Mouse (Mus musculus) lung, postnatal 0 days (tissue): ENCODE measurements around the gene Klrb1. TPM values are rescaled to one million over a fixed set of nuclear protein-coding genes. Genes with fewer than 3 reads are reported as not detected.
"Not testable (repeated sequence)": the region's sequence is repeated elsewhere in the genome, so short reads cannot be mapped to it uniquely, and the experiment has no call there.

Experiments used
- ATAC-seq: fragments of 200-750 bp; cut with Nextera tagmentation; 2 replicates; pipeline ENCODE4 v1.8.0; 2017; ENCODE audit warnings: moderate library complexity
- DNase-seq: peaks from one replicate; pipeline ENCODE4 v3.0.0-alpha.2; 2016; ENCODE audit warnings: low spot score
- H3K27ac ChIP-seq: fragments of 300-500 bp; sonication (generic); 2 replicates; pipeline ENCODE4 v1.5.1; 2014; ENCODE audit warnings: antibody characterized with exemption, mild to moderate bottlenecking, low read length, mixed read lengths
- H3K27me3 ChIP-seq: fragments of 300-500 bp; sonication (generic); replicated peaks from 2 replicates; pipeline ENCODE4 v1.6.1; 2014; ENCODE audit warnings: low read length, mixed read lengths; ENCODE audit not compliant: insufficient read depth
- H3K36me3 ChIP-seq: fragments of 300-500 bp; sonication (generic); 2 replicates; pipeline ENCODE4 v1.6.1; 2014; ENCODE audit warnings: low read length, mixed read lengths; ENCODE audit not compliant: insufficient read depth
- H3K4me1 ChIP-seq: fragments of 300-500 bp; sonication (generic); 2 replicates; pipeline ENCODE4 v1.6.1; 2014; ENCODE audit warnings: antibody characterized with exemption, low read depth, low read length, mixed read lengths; ENCODE audit not compliant: insufficient read depth
- H3K4me2 ChIP-seq: fragments of 300-500 bp; sonication (generic); replicated peaks from 2 replicates; pipeline ENCODE4 v1.6.1; 2014; ENCODE audit warnings: low read depth, mild to moderate bottlenecking, low read length, moderate library complexity, mixed read lengths
- H3K4me3 ChIP-seq: fragments of 300-500 bp; sonication (generic); 2 replicates; pipeline ENCODE4 v1.5.1; 2014; ENCODE audit warnings: low read depth, low read length
- H3K9ac ChIP-seq: fragments of 300-500 bp; sonication (generic); replicated peaks from 2 replicates; pipeline ENCODE4 v1.6.1; 2014; ENCODE audit warnings: low read depth, mild to moderate bottlenecking
- H3K9me3 ChIP-seq: fragments of 300-500 bp; sonication (generic); 2 replicates; pipeline ENCODE4 v1.6.1; 2016; ENCODE audit warnings: low read length, mixed read lengths
- CTCF ChIP-seq: IDR thresholded peaks from 2 replicates; pipeline ENCODE4 v1.5.1; 2016; ENCODE audit warnings: antibody characterized with exemption, mild to moderate bottlenecking
- EP300 ChIP-seq: IDR thresholded peaks from 2 replicates; pipeline ENCODE4 v1.6.1; 2016; ENCODE audit warnings: antibody characterized with exemption, mild to moderate bottlenecking, control low read depth
- WGBS: fragments of 180-500 bp; shearing (Covaris S2); extraction: QIAGEN DNeasy Blood & Tissue Kit; methylation state at CpG from one replicate; pipeline ENCODE4 v1.1.7; 2014; 5-methylcytosine and 5-hydroxymethylcytosine counted together
- polyA plus RNA-seq: library from polyadenylated mRNA; unstranded; fragments of >200 nt; fragmentation: Nextera tagmentation; extraction: Ambion mirVana; gene quantifications from 2 replicates; pipeline ENCODE4 v1.2.1, GENCODE M21; 2015

The Klrb1 gene
- polyA plus RNA-seq, 1 experiment from 2014 or later = not detected

DNA sequence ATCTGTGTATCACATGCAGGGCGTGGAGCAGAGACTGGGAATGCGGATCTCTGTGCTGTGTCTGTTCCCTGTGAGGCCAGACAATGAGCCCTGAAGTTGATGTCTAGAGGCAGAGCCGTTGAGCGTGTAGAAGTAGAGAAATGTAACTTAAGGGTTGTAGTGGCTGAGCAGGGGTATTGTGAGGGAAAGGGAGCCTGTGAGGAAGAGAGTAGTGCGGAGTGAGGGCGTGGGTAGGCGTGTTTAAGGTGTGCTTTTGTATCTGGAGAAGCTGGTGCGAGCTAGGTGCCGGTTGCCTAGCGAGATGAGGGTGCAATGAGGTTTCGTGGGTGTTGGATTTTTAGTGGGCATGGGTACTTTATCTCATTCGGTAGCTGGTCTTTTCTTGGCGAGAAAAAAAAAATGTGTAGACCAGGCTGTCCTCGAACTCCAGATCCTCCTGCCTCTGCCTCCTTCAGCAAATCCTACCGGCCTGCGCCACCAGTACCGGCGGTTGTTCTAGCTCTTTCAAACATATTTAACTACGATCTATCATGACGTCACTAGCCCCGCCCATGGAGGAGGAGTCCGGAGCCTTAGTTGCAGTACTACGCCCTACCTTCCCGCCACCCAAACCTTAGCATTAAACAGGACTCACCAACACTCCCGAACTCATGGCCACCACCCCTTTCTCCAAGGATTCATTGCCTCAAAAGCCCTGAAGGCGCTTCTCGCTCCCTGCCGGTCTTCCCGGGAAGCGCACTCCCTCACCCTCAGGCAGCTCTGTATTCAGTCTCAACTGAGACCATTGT is 41.1 kb upstream of the Klrb1 start:
- peak; percentile 100 for DNase-seq

DNA sequence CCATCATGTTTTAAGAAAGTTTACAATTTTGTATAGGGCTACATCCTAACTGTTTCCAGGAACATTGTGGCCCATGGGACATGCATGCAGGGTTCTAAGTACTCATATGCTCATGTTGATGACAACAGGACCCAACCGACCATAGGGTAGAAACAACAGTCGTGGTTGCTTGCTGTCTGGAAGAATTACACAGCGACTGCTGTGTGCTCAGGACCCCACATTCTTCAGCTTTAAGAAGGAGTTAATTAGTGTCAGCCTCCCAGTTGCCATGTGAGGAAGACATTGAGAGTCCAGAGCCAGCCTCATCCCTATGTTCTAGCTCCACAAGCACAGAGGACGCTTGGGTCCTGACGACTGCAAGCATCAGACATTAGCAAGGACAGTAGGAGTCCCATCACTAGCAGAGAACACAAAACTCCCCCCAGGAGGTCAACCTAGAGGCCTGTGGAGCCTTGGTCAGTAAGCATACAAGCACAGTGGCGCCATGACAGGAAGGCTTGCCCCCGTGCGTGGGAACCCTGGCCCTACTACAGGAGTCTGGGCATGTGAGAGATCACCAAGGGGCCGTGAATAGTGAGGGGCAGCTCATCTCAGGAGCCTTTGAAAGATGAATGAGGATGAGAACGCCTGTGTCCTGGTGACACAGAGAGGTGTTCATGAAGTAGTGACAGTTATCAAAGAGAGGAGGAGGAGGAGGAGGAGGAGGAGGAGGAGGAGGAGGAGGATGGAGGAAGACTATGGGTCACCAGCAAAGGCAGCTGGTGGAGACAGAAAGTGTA is 40.2 kb upstream of the Klrb1 start:
- H3K27me3 ChIP-seq, H3K9me3 ChIP-seq, H3K4me1 ChIP-seq, H3K9ac ChIP-seq, H3K36me3 ChIP-seq, ATAC-seq, DNase-seq, H3K27ac ChIP-seq: not testable (repeated sequence)
- WGBS = 68% methylated on average over 10 of the region's 10 CpGs
- Histone ChIP-seq H3K4me3 (peak overlapping the region; percentile 33; the same call in 1 of the 2 replicates), H3K4me2 (peak overlapping the region; percentile 69; the same call in 1 of the 2 replicates)

More for the DNA sequence above, 41.1 kb upstream of the Klrb1 start:
- Histone ChIP-seq H3K4me3 (peak overlapping the region; percentile 33), H3K9me3 (no peaks in the 10 kb centered on the region), H3K9ac (no peak overlapping the region; the same call in 1 of the 2 replicates), H3K27ac (peak overlapping the region; percentile 52; the same call in 1 of the 2 replicates), H3K4me2 (peak overlapping the region; percentile 69), H3K4me1 (0 out of 2 replicates have a peak, but pooled peaks cover 3% of the 10 kb centered on the region), H3K36me3 (no peaks in the 10 kb centered on the region), H3K27me3 (no peaks in the 10 kb centered on the region)
- WGBS = 4% methylated on average over 30 of the region's 30 CpGs
- ATAC-seq = peak; percentile 95
- TF ChIP-seq CTCF = peak; percentile 89
- TF ChIP-seq EP300 = peak; percentile 75

DNA sequence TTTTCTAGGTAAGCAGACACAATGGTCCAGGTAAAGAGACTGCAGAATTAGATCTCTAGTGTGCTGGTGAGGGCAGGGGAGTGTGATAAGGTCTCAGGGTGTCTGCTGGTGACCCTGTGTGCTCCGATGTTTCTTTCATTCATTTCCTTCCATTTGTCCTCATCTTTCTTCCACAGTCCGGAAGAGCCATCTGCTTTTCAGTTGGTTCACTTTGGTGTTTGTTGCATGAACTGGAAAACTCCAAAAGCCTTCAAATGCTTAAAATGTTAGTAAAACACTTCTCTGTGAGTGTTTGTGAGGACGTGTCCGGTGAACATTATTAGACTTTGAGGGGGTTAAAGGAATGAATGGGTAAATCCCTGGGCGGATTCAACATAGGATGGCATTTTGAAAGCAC is 38.3 kb upstream of the Klrb1 start:
- H3K4me2 ChIP-seq = peak overlapping the region; percentile 35; the same call in 1 of the 2 replicates
- H3K36me3 ChIP-seq = no peaks in the 10 kb centered on the region
- H3K9ac ChIP-seq = peak overlapping the region; percentile 64; the same call in 1 of the 2 replicates
- DNase-seq = peak; percentile 26
- no peak for TF ChIP-seq CTCF
- no peak for TF ChIP-seq EP300
- H3K4me1 ChIP-seq = 0 out of 2 replicates have a peak, but pooled peaks cover 3% of the 10 kb centered on the region
- no peaks in the 10 kb centered on the region for H3K27me3 ChIP-seq
- WGBS = 32% methylated on average over 5 of the region's 5 CpGs
- no peak overlapping the region for H3K27ac ChIP-seq
- no peaks in the 10 kb centered on the region for H3K9me3 ChIP-seq
- ATAC-seq = no peak
- peak overlapping the region; percentile 66 for H3K4me3 ChIP-seq

DNA sequence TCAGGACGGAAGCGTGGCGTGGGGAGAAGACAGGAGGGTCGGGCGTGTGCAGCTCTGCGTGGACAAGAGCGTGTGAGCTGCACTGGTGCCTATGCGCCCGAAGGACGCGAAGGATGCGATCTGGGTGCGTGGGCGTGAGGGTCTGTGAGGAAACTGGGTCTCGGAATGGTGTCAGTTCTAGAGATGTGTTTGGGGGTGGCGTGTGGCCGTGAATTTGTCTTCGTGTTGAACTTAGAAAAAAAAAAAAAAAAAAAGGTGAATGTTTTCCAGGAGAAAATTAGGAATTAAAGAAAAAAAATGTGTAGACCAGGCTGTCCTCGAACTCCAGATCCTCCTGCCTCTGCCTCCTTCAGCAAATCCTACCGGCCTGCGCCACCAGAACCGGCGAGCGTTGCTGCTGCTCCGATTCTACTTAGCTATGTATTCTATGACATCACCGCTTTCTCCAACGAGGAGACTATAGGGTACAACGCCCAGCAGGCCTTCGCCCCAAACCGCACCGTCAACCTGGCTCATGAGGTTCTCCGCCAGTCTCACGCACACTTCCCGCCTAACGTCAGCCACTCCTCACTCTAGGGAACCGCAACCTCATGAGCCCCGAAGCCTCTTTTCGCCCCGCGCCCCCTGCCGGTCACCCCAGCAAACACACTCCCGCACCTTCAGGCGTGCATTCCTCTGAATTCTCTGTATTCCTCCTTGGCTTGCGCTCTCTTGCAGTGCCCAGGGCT is 37.7 kb upstream of the Klrb1 start:
- peak; percentile 79 for DNase-seq
- not testable (repeated sequence) for H3K36me3 ChIP-seq, H3K4me1 ChIP-seq, H3K9me3 ChIP-seq, H3K27me3 ChIP-seq
- ATAC-seq = peak; percentile 67
- Histone ChIP-seq H3K27ac (peak overlapping the region; percentile 86), H3K4me3 (peak overlapping the region; percentile 66), H3K9ac (peak overlapping the region; percentile 64), H3K4me2 (peak overlapping the region; percentile 48)
- 2% methylated on average over 44 of the region's 44 CpGs for WGBS
- peak; percentile 83 for TF ChIP-seq CTCF

DNA sequence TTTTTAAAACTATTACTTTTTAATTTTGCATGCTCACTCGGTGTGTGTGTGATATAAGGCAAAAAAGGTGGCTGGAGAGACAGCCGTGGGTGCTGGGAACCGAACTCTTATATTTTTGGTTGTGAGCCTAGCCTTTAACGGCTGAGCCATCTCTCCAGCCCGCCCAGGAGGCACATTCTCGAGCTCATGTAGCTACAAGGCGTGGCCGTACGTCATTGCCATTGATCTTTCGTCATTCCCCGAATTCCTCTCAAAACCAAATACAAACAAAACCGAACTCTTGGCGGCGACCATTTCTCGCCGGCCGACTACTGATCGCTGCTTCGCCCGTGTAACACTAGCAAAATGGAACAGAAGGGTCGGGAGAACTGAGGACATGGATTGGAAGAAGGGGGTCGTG is 37.2 kb upstream of the Klrb1 start:
- ATAC-seq (peak; percentile 47), DNase-seq (peak; percentile 87)
- not testable (repeated sequence) for H3K4me1 ChIP-seq, H3K9me3 ChIP-seq, H3K36me3 ChIP-seq, H3K27me3 ChIP-seq
- H3K27ac ChIP-seq = peak overlapping the region; percentile 86
- H3K4me2 ChIP-seq = peak overlapping the region; percentile 48
- peak overlapping the region; percentile 66 for H3K4me3 ChIP-seq
- H3K9ac ChIP-seq = peak overlapping the region; percentile 64
- 2% methylated on average over 22 of the region's 22 CpGs for WGBS
